Mouse (Mus musculus) brain, embryonic 14.5 days (tissue): ENCODE measurements at regions not wholly inside any gene's neighbourhood (a gene's known extent, or its start where the extent isn't known, plus 50 kb on each side); places are given as distances from the start of the nearest gene placed in this dataset.

Source experiments
- CTCF ChIP-seq: fragments of 200-500 bp; IDR thresholded peaks from 2 replicates; pipeline ENCODE4 v1.5.1; 2012; ENCODE audit warnings: inconsistent platforms, mild to moderate bottlenecking, moderate library complexity, borderline replicate concordance; ENCODE audit not compliant: insufficient read depth, insufficient read length; ENCODE audit errors: extremely low read depth
- POLR2A ChIP-seq: fragments of 200-500 bp; IDR thresholded peaks from 2 replicates; pipeline ENCODE4 v1.6.1; 2012; ENCODE audit warnings: mild to moderate bottlenecking, inconsistent platforms, borderline replicate concordance; ENCODE audit not compliant: poor library complexity, insufficient read depth, insufficient read length, severe bottlenecking; ENCODE audit errors: extremely low read depth

GRCm38 (mm10) chr1:127079012-127079411 is 125.8 kb upstream of the Mgat5 start:
- no peak for TF ChIP-seq CTCF
- no peak for TF ChIP-seq POLR2A
